Mouse (Mus musculus): Measurements from ENCODE around the gene Gm45623. TPM values are rescaled to one million over a fixed set of nuclear protein-coding genes. Genes with fewer than 3 reads are reported as not detected.

The Gm45623 gene
- total RNA-seq, 2 experiments from 2014 or later = 1.6 to 1.7 TPM

DNA sequence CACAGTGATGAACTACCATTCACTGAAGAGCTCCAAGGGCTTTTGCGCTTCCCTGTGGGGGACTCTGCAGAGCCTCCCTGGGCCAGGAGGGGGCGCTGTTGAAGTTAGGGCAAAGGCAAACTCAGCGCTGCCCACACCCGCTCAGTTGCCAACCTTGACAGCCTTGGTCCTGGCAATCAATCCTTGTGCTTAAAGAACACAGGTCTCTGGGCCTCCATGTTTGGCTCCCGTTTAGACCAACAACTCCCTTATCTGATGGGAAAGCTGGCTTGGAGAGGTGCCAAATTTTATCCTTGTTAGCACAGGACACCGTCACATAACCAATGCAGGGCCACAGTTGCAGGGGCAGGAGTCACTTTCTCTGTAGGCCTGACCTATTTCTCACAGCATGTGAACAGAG is 2.2 kb upstream of the Gm45623 start:
- no peak for DNase-seq (ENCODE audit: low spot score in 2 of 2)

DNA sequence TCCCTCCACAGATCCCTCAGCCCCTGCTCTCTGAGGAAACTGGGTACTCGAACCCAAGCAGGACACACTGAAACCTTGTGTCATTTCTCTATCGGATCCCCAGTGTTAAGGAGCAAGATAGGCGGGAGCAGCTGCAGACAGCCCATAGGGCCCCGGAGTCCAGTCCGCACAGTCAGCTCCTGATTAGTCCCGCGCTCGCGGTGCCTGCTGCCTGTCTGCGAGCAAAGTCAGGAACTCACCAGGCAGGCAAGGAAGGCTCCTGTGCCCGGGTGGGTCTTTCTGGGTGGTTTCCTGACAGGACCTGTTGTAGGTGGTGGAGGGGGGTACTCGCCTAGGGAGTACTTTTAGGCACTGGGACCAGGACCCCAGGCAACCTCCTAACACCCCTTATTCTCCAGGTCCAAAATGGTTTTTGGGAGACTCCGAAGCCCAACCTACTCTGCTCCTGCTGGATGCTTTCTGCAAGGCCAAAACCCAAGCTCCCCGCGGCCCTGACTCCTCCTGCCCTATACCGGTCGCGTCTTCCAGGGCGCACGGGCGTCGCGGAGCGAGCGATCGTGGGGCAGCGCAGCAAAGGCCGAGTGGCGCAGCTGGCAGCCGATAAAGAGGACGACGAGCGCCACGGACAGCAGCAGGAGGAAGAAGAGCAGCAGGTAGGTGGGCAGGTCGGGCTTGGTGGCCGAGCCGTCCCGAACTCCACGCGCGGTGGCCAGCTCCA is 994 bp downstream of the Gm45623 start:
- DNase-seq (ENCODE audit: low spot score in 2 of 2) = no peak

DNA sequence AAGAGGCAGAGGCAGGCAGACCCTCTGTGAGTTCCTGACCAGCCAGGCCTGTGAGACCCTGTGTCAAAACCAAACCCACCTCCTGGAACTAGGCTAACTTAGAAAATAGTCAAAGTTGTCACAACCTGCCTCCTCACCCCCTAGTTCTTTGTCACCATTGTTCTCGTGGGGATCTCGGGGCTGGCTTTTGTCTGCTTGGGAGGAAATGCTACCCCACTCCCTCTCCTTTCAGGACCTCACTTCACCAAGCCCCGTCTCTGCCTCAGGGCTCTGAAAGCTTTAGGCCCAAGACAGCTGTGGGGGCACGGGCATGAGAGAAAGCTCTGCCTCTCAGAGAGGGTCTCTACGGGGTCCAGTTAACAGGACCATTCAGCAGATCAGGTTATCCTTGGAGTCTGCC is 1.9 kb downstream of the Gm45623 start:
- no peak for DNase-seq (ENCODE audit: low spot score in 2 of 2)

DNA sequence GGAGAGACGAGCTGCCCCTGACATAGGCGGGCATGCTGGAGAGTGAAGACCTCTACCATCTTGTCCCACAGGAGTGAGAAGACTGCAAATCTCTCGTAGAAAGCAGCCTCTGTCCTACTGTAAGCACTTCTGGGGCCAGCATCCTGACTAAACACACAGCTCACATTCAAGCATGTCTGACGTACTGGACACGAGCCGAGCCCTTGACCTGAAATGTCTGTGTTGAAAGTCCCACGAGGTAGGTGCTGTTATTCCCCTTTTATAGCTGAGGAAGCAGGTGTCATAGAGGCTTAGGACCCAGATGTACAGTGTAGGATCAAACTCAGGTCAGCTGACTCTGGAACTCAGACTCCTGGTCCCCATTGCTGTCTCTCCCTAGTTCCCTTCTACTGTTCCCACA is 4.2 kb downstream of the Gm45623 start:
- no peak for DNase-seq (ENCODE audit: low spot score in 2 of 2)

DNA sequence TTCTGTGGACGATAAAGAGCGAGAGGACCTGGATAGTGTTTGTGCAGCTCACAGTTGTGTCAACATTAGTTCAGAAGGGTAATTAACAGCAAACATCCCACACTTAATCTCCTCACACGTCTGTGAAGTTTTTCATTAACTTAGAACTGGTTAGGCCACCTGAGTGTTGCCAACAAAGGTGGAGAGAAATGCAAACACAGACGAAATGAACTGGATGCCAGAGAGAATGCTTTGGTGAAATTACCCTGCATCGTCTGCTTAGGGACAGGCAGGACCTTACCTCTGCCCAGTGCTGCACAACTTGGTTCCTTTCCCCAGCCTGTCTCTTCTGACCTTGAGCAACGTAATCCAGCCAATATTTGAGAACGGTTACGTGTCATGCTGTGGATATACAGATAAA is 6.1 kb downstream of the Gm45623 start:
- DNase-seq (ENCODE audit: low spot score in 2 of 2) = no peak

DNA sequence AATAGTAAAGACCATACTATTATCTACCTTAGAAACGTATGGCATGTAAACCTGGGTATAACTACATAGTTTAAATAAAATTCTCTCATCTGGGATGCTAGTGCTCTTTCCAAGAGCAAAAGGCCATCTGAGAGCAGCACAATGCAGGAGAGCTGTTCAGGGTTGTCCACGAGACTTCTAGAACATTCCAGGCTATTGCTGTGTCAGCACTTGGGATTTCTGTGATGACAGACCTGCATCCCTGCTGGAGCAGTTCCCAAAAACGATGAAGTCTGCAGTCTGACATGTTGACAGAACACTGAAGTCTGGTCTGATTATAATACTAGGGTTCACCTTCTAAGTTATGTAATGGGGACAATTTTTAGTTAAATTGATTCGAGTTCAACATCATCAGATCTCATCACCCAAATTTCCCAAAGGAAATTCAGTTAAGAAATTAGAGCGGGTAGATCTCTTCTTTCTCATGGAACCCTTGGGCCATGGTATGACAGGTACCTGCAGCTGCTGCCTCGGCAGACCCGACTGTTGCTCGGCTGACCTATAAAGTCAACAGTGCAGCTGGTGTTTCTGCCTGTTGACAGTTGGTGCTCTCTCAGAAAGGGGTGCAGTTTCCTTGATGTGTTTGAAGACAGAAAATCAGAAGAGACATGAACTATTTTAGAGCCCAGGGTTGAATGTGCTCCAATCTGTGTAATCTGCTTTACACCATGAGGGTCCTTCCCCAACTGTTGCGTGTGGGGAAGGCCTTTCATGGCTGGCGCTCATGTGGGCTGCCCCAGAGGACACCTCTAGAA is 6.7 kb downstream of the Gm45623 start:
- DNase-seq (ENCODE audit: low spot score in 2 of 2) = no peak

DNA sequence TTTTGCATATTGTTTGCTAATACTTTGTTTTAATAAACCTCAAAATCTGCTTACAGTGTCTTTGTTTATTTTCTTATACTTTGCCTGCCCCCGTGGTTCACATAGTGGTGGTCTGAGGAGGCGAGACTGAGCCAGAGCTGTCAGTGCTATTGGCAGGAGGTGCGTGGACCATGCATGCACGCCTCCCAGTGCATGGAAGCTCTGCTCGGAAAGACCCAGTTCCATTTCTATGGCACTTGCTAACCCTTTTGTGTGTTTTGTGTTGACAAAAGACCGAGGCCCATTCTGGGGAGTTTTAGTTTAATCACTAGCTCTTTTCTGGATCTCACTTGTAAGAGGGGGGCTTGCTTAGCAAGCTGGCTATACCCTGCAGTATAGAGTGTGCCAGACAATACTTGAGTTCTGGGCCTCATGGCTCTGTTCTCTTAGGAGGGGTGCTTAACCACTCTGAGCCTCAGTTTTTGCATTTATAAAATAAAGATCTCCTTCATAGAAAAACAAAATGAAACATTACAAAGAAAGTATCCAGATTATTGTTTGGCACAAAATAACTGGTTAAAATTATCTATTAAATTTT is 11.2 kb downstream of the Gm45623 start:
- no peak for DNase-seq (ENCODE audit: low spot score in 2 of 2)

DNA sequence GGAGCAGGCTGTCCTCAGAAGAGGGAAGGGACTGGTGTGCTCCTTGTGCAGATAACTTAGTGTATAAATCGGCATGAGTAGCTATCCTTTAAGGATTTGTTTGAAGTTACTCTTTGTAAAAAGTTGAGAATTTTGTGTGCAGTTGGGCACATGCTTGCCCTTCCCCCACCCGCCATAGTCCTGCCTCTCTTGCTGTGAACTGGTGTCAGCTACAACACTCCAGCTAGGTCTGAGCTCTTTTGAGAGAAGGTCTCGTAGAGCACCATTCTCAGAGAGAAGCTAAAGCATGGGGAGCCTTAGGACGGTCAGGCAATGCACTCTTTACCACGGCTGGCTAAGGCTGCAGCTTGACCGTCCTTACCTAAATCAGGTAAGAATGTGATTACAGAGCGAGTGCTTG is 11.9 kb downstream of the Gm45623 start:
- DNase-seq (ENCODE audit: low spot score in 2 of 2) = no peak

DNA sequence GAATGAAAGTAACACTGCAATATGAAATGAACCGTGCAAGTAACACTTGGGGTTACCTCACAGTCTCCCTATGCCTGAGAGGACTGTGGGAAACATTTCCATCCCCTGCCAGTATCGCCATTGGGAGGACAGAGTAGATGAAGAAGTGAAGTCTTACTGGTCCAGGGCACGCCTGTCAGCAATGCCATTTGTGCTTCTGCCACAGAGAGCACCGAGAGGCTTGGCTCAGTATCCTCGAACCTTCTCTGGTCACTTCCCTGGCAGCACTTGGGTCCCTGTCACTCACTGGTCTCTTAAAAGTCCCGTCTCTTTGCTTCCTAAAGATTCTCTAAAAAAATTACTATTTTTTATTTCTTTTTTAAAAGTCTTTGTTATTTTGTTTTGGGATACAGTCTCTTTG is 13.1 kb downstream of the Gm45623 start:
- DNase-seq (ENCODE audit: low spot score in 2 of 2) = no peak

DNA sequence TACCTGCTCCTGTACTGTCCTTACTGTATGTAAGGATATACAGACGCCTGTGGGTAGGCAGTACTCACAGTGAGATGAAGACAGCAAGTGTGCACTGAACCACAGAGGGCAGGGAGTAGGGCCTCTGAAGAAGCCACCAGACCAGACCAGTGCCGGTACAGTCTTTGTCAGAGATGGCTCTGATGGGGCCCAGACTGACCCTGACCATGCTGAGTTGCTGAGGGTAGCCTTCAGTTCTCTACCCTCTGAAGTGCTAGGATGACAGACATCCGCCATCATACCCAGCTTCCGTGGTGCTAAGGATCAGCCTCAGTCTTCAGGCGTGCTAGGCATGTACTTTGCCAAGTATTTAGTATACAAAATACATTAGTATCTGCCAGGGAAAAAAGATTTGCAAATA is 14.1 kb downstream of the Gm45623 start:
- no peak for DNase-seq (ENCODE audit: low spot score in 2 of 2)

DNA sequence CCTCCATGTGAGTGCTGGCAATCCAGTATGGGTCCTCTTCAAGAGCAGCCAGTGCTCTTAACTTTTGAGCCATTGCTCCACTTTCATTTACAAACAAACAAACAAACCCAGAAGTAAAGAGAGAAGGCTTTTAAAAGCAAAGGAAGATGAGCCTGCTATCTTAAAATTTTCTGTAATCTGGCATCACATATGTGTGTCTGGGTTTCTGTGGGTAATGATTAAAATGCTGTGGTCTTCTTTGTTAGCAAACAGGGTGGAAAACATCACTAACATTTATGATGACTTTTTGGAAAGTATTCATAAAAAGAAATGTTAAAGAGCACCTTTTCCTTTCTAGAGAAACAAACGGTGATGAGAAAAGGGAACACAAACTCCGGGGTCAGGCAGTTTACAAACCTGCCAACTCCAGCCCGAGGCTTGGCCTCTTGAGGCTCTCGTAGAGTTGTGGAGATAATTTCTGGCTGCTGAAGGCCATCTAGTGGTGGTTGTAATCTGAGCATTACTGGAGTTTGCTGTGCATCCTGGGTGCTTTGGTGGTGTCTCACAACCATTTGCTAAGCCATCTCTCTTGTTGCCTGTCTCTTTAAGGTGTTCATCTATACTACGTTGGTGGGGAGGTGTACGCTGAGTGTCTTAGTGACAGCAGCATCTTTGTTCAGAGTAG is 18.3 kb downstream of the Gm45623 start:
- peak in 1 of 2 experiments; percentile 64 for DNase-seq (ENCODE audit: low spot score in 2 of 2)

DNA sequence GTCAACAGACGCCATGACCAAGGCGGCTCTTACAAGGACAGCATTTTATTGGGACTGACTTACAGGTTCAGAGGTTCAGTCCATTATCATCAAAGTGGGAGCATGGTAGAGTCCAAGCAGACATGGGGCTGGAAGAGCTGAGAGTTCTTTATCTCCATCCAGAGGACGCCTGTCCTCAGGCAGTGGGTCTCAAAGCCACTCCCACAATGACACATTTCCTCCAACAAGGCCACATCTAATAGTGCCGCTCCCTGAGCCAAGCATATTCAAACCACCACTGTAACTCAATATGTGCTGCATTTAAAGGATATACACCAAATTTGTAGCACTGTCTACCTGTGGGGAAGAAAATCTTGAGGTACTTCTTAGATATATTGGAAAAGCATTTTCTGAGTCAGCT is 19.0 kb downstream of the Gm45623 start:
- DNase-seq (ENCODE audit: low spot score in 2 of 2) = no peak

DNA sequence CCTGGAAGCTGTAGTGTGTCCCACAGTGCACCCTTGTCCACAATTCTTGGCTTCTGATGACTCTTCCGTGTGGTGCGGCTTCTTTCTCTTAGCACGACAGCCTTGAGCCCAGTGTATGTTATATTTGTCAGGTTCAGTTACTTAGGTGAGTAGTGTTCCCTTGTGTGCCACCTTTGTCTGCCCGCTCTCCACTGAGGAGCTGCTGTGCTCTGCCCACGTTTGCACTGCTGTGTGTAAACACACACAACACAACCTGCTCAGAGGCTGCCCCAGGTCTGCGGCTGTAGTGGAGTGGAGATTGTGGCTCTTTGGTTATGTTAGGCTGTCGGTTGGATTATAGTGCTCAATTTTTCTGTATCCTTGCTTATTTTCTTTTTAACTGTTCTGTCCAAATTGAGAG is 24.6 kb downstream of the Gm45623 start:
- DNase-seq (ENCODE audit: low spot score in 2 of 2) = no peak

DNA sequence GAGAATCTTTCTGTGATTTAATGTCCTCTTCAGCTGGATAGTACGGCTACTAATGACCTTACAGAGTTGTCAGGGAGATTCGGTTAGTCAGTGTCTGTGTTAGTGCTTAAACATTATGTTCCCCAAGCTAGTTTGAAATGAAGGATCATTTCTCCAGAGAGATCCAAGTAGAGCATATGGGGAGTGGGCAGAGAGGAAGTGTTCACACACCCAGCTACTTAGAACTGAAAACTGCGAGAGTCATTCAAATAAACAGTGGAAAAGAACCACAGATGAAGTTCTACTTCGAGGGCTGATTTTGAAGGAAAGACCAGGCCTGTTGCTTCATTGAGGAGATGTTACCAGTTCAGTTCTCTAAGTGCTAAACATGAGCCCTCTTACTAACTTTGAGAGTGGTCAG is 27.1 kb downstream of the Gm45623 start:
- DNase-seq (ENCODE audit: low spot score in 2 of 2) = peak in 1 of 2 experiments; percentile 37

DNA sequence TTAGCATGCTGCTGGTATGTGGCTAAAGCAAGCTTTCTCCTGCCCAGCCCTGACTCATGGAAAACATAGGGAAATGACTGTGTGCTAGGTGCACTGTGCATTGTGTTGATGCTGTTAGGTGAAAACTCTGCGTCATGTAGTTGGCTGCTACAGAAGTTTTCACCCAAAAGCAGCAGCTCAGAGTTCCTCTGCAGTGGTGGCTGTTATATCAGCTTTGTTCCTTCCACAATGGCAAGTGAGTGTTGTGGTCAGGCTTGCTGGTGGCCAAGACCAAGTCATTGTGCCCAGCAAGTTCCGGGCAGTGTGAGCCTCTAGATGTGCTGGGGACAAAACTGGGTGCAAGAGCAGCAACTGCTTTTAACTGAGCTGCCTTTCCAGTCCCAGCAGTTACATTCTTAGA is 41.4 kb downstream of the Gm45623 start:
- no peak for DNase-seq (ENCODE audit: low spot score in 2 of 2)

DNA sequence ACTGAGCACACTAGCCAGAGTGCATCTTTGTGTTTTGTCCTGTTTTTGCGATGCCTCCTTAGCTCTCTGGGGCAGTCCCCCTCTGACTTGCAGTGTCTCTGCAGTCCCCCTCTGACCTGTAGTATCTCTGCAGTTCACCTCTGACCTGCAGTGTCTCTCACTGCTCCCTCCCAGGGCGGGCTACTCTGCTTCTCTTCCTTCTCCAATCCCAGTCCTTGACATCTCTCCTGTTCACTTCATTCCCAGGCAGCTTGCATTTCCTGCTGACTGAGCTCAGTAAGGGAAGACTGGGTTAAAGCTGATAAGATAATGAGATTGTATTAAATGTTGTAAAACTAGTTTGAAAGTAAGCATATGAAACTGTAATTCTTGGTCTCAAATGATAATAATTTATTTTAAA is 43.0 kb downstream of the Gm45623 start:
- DNase-seq (ENCODE audit: low spot score in 2 of 2) = no peak

DNA sequence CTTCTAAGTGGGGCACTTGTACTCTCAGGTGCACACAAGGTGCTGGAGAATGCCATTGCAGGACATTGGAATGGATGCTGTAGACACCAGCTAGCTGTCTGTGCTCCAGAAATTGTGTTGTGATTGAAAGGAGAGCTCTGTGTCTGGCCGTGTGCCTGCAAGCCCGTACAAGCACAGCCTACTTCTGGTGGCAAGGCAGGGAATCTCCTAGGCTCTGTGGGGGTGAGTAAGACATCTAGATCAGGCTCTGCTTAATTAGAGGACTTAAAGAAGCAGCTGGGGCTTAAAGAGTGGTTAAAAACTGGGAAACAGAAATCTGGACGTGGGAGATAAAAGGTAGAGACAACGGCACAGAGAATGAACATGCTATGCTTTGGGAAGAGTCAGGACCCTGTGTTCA is 46.0 kb downstream of the Gm45623 start:
- no peak for DNase-seq (ENCODE audit: low spot score in 2 of 2)

DNA sequence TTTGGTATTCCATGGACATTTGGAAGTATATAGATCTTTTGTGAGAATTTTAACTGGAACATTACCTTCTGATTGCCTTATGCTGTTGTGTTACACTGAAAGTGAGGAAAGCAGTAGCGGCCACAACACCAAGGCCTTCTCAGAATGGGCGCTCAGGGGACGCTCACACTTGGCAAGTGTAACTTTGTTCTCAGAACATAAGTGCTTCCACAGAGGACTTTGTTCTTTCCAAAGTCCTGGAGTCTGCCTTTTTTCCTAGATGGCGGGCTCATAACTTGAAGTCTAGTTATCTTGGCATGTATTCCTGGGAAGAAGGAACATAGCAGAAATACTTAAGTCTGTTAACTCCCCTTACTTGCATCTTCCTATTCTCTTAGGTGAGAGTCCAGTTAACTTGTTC is 46.5 kb downstream of the Gm45623 start:
- no peak for DNase-seq (ENCODE audit: low spot score in 2 of 2)

DNA sequence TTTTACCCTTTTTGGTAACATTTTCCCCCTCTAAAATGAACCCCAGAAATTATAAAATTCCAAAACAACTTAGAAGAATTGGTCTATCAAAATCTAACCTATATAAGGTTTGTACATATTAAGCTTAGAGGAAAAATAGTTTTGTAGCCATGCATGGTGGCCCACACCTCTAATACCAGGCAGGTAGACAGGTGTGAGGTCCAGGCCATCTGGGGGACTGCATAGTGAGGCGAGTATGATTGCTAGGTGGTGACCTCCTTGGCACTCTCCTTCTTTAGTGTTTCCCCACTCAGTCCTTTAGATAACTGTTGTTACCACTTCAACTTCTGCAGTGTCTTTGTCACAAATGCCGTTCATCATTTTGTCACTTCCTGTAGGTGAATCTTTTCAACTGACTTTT is 49.0 kb downstream of the Gm45623 start:
- no peak for DNase-seq (ENCODE audit: low spot score in 2 of 2)

DNA sequence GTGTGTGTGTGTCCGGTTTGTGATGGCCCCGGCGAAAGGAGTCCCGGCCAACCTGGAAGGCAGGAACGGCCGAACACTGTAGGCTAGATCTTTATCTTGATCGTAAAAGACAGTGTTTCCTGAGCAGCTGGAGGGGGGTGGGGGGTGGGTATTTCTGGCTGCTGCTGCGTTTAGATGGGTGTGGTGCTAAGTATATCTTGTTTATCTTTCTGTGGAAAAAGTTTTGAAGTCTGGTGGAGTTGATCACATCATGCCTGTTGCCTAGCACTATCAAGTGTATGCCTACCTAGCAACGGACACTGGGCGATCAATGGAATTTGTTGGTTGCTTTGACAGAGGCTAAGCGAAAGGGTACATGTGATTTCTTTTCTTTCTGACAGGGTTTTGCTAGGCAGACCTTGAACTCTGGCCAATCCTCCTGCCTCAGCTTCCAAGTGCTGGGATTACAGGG is 49.7 kb downstream of the Gm45623 start:
- no peak for DNase-seq (ENCODE audit: low spot score in 2 of 2)

DNA sequence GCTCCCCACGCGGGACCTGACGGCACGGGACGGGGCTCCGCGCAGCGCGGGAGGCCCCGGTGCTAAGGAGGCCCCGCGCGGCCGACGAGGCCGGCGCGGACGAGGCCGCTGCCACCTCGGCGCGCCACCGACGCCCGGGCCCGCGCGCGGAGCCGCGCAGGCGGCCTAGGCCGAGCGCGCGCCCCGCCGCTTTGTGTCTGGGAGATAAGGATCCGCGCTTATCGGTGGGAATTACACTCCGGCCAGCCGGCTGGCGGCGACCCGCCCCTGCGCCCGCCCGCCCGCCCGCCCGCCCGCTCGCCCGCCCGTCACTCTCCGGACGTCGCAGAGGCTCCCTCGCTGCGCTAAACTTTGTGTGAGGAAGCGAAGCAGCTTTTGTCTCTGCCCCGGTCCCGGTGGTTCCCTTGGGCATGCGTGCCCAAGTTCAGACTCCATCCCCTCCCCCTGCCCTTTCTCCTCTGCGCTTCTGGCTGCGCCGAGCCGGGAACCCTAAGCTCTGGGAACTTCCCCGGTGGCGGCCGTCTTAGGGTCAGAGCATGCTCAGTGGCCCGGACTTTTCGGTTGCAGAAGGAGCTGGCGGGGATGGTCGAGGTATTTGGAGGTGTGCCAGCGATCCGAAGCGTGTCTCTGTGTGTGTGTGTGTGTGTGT is 50.3 kb downstream of the Gm45623 start:
- peak; percentile 56 to 65 for DNase-seq (ENCODE audit: low spot score in 2 of 2)
